Mouse (Mus musculus) 416B (cell line): ENCODE data around the gene Hist1h4f.
"Not testable (repeated sequence)": the region's sequence is repeated elsewhere in the genome, so short reads cannot be mapped to it uniquely, and the experiment has no call there.

Experiments used
- DNase-seq: peaks from one replicate; pipeline ENCODE4 v3.0.0; 2011; ENCODE audit warnings: low read depth

Gene Hist1h4f

GRCm38 (mm10) chr13:23554925-23555838 is 3.7 kb upstream of the Hist1h4f start:
- peak; percentile 99 for DNase-seq

- peak; percentile 86 for DNase-seq
Measured at GRCm38 (mm10) chr13:23554393-23554792, 2.9 kb upstream of the Hist1h4f start.

- no peak for DNase-seq
Measured at GRCm38 (mm10) chr13:23552962-23553361, 1.5 kb upstream of the Hist1h4f start, which contains the start of gene Hist1h1d. Gene Hist1h1d (plus strand): TSS chr13:23553262.

GRCm38 (mm10) chr13:23551931-23552914 is 775 bp upstream of the Hist1h4f start:
- peak; percentile 71 for DNase-seq

GRCm38 (mm10) chr13:23550761-23551145 is 695 bp downstream of the Hist1h4f start:
- peak; percentile 89 for DNase-seq

GRCm38 (mm10) chr13:23546694-23547093 is 4.8 kb downstream of the Hist1h4f start:
- DNase-seq = no peak

- DNase-seq = peak; percentile 67
Measured at GRCm38 (mm10) chr13:23544787-23545120, 6.7 kb downstream of the Hist1h4f start.

- peak; percentile 100 for DNase-seq
Measured at GRCm38 (mm10) chr13:23543965-23544786, 7.3 kb downstream of the Hist1h4f start, which contains the start of gene Hist1h3f. Gene Hist1h3f (plus strand): TSS chr13:23544052.

GRCm38 (mm10) chr13:23542999-23543607 is 8.3 kb downstream of the Hist1h4f start, which contains the start of gene Hist1h2bh:
Gene Hist1h2bh (minus strand): TSS chr13:23543392.
- peak; percentile 100 for DNase-seq

GRCm38 (mm10) chr13:23542225-23542980 is 9.0 kb downstream of the Hist1h4f start:
- peak; percentile 89 for DNase-seq

GRCm38 (mm10) chr13:23541497-23541896 is 10.0 kb downstream of the Hist1h4f start:
- no peak for DNase-seq

- not testable (repeated sequence) for DNase-seq
Measured at GRCm38 (mm10) chr13:23539821-23540220, 11.6 kb downstream of the Hist1h4f start.

- DNase-seq = no peak
Measured at GRCm38 (mm10) chr13:23538249-23538648, 13.2 kb downstream of the Hist1h4f start.

GRCm38 (mm10) chr13:23537006-23537710 is 14.3 kb downstream of the Hist1h4f start:
- DNase-seq = peak; percentile 72

GRCm38 (mm10) chr13:23536076-23536822 is 15.2 kb downstream of the Hist1h4f start:
- DNase-seq = peak; percentile 88

- peak; percentile 100 for DNase-seq
Measured at GRCm38 (mm10) chr13:23535137-23536075, 16.0 kb downstream of the Hist1h4f start, which contains the start of gene Hist1h3g. Gene Hist1h3g (plus strand): TSS chr13:23535422.

GRCm38 (mm10) chr13:23534368-23535131 is 16.9 kb downstream of the Hist1h4f start:
- no peak for DNase-seq
